Mouse (Mus musculus) gastrocnemius, postnatal 14 days (tissue): ENCODE results near the gene Ism2. TPM values are rescaled to one million over a fixed set of nuclear protein-coding genes. Genes with fewer than 3 reads are reported as not detected.
"Not testable (repeated sequence)": the region's sequence is repeated elsewhere in the genome, so short reads cannot be mapped to it uniquely, and the experiment has no call there.

ENCODE experiments used
- DNase-seq: peaks from one replicate; pipeline ENCODE4 v3.0.0; 2021; ENCODE audit warnings: mixed read lengths
- intact Hi-C: fragments of 180-260 bp; cut with DNase I; formaldehyde crosslinking; loops from one replicate; pipeline ENCODE4 v1.15.1; 2025; ENCODE audit warnings: low total_unique reads
- total RNA-seq, 2 experiments: library from RNA; stranded (reverse); gene quantifications; 2 replicates each; pipeline ENCODE4 v1.2.3; 2021

Gene Ism2
- total RNA-seq, 2 experiments from 2014 or later, result 0.08 TPM; not detected in 1

GRCm38 (mm10) chr12:87300441-87300690, 861 bp upstream of the Ism2 start:
- intact Hi-C loops, result no loop called here
- no peak for DNase-seq

- intact Hi-C loops, result no loop called here
- DNase-seq, result no peak
Measured at GRCm38 (mm10) chr12:87299037-87299656, 358 bp downstream of the Ism2 start.

- DNase-seq, result no peak
- intact Hi-C loops, result no loop called here
Measured at GRCm38 (mm10) chr12:87293934-87294333, 5.6 kb downstream of the Ism2 start.

- intact Hi-C loops, result no loop called here
- DNase-seq, result no peak
Measured at GRCm38 (mm10) chr12:87289100-87289499, 10.4 kb downstream of the Ism2 start.

- intact Hi-C loops, result no loop called here
- no peak for DNase-seq
Measured at GRCm38 (mm10) chr12:87284726-87285125, 14.8 kb downstream of the Ism2 start.

- no peak for DNase-seq
- intact Hi-C loops, result no loop called here
Measured at GRCm38 (mm10) chr12:87284268-87284667, 15.2 kb downstream of the Ism2 start.

GRCm38 (mm10) chr12:87283706-87284105, 15.8 kb downstream of the Ism2 start:
- no peak for DNase-seq
- intact Hi-C loops, result no loop called here

- intact Hi-C loops, result no loop called here
- no peak for DNase-seq
Measured at GRCm38 (mm10) chr12:87282743-87283142, 16.8 kb downstream of the Ism2 start.

GRCm38 (mm10) chr12:87281766-87282165, 17.7 kb downstream of the Ism2 start:
- intact Hi-C loops, result no loop called here
- no peak for DNase-seq

- no peak for DNase-seq
- intact Hi-C loops, result loop anchor here (10.0 kb wide), 1 partner anchor 55 kb away; no protein-coding TSS in a partner anchor
Measured at GRCm38 (mm10) chr12:87279879-87280278, 19.6 kb downstream of the Ism2 start.

GRCm38 (mm10) chr12:87279350-87279749, 20.2 kb downstream of the Ism2 start:
- intact Hi-C loops, result loop anchor here (10.0 kb wide), 1 partner anchor 55 kb away; no protein-coding TSS in a partner anchor

GRCm38 (mm10) chr12:87278118-87278730, 21.3 kb downstream of the Ism2 start:
- intact Hi-C loops, result loop anchor here (10.0 kb wide), 1 partner anchor 57 kb away; no protein-coding TSS in a partner anchor

More at GRCm38 (mm10) chr12:87279350-87279749, 20.2 kb downstream of the Ism2 start:
- no peak for DNase-seq

GRCm38 (mm10) chr12:87277251-87277650, 22.3 kb downstream of the Ism2 start:
- DNase-seq, result not testable (repeated sequence)
- intact Hi-C loops, result loop anchor here (10.0 kb wide), 1 partner anchor 58 kb away; no protein-coding TSS in a partner anchor

More at GRCm38 (mm10) chr12:87278118-87278730, 21.3 kb downstream of the Ism2 start:
- no peak for DNase-seq

GRCm38 (mm10) chr12:87274853-87275831, 24.4 kb downstream of the Ism2 start:
- DNase-seq, result no peak
- intact Hi-C loops, result loop anchor here (10.0 kb wide), 1 partner anchor 60 kb away; no protein-coding TSS in a partner anchor

- DNase-seq, result no peak
- intact Hi-C loops, result no loop called here
Measured at GRCm38 (mm10) chr12:87267682-87268081, 31.8 kb downstream of the Ism2 start.

- intact Hi-C loops, result no loop called here
- no peak for DNase-seq
Measured at GRCm38 (mm10) chr12:87266827-87267603, 32.5 kb downstream of the Ism2 start.

GRCm38 (mm10) chr12:87266108-87266826, 33.2 kb downstream of the Ism2 start, which contains the start of the genes Vipas39 and Ahsa1:
TSS of gene Vipas39 (minus strand) at chr12:87266256.
TSS of gene Ahsa1 (plus strand) at chr12:87266479.
- intact Hi-C loops, result no loop called here
- peak; percentile 83 for DNase-seq

GRCm38 (mm10) chr12:87265444-87265843, 34.1 kb downstream of the Ism2 start:
- intact Hi-C loops, result no loop called here

GRCm38 (mm10) chr12:87260562-87260961, 38.9 kb downstream of the Ism2 start:
- DNase-seq, result no peak
- intact Hi-C loops, result no loop called here

More at GRCm38 (mm10) chr12:87265444-87265843, 34.1 kb downstream of the Ism2 start:
- DNase-seq, result no peak
